Mouse (Mus musculus): Measurements from ENCODE around the gene Slc22a2.
"Not testable (repeated sequence)": the region's sequence is repeated elsewhere in the genome, so short reads cannot be mapped to it uniquely, and the experiment has no call there.

Slc22a2 gene

DNA sequence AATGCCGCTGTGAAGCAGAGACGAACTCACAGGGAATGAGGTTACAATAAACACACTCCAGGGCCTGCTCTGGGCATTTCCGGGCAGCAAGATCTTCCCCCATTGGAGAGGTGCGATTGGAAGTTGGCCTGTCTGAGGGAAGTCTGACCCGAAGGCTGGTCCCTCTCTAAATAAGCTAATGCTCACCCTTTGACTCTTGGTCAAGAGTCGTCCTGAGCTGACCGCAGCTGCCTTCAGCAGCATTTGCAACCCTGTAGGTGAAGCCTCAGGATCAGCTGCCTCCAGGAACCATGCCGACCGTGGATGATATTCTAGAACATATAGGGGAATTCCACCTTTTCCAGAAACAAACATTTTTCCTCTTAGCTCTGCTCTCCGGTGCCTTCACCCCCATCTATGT, at the start of gene Slc22a2:
TSS of gene Slc22a2 (plus strand) at position 142 of the 400 bp plus-strand sequence.
- DNase-seq (ENCODE audit: low spot score) = no peak

DNA sequence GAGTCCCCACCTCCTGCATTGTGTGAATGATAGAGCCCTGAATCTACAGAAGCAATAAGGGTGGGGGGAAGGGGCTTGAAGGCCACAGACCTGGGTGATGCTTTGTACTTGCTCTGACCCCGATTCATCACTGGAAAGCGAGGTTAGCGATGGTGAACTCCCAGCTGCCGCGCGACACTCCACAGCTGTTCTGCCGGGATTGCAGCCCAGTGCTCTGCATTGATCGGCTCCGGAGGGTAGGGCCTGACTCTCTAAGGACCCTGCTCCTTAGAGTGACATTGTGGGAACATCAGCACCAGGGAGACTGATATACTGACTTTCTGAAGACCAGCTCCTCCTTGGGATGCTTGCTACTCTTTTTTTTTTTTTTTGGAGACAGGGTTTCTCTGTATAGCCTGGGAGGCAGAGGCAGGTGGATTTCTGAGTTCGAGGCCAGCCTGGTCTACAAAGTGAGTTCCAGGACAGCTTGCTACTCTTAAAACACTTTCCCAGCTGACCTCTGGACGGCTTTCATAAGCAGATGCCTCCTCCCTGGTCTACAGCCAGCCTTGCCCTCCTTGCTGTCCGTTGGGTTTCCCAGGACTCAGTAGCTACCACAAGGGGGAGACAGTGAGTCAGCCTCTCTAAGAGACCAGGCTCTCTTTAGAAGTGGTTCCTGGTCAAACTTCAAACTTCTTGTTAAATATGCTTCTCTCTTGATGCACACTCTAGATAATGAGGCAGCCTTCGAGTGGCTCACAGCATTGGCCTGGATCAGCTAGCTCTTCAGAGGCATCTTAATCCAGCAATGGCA, 49.4 kb upstream of the Slc22a2 start:
- DNase-seq (ENCODE audit: low spot score) = peak; percentile 49

DNA sequence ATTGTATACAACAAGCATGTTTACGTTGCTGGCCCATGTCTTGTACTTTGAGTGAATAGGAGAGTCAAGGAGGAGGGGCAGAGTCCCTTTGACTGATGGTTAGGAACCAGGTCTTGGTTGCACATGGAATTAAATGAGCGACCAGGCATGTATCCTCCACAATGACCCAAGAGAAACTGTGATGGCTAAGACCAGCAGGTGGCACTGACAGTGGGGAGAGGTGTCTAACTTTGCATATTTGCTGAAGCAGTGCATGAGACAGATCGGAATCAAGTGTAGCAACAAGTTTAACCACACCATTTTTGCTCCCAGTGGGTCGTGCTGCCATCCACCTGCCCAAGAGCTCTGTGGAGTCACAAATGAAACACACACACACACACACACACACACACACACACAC, 21.7 kb upstream of the Slc22a2 start:
- DNase-seq (ENCODE audit: low spot score) = no peak

DNA sequence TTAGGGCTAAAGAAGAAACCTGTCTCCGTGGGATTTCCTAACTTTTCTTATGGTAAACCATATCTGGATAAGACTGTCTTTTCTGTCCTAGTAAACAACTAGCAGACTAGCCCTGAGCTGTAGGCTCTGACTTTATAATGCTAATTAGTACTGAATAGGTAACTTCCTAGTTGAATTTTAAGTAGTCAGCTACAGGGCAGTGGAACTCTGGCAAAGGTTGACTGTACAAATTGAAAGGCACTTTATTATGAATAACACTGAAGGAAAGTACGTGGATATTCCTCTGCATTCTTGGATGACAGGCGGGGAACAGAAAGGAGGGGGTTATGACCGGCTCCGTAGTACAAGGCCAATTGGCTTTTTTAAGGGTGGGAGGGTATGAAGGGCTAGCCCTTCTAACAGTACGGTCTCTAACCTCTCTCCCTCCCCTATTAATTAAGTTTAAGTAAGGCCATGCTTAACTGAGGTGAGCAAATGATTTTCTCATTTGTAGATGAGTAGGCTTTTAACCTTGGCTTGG, 19.4 kb upstream of the Slc22a2 start:
- not testable (repeated sequence) for DNase-seq (ENCODE audit: low spot score)

DNA sequence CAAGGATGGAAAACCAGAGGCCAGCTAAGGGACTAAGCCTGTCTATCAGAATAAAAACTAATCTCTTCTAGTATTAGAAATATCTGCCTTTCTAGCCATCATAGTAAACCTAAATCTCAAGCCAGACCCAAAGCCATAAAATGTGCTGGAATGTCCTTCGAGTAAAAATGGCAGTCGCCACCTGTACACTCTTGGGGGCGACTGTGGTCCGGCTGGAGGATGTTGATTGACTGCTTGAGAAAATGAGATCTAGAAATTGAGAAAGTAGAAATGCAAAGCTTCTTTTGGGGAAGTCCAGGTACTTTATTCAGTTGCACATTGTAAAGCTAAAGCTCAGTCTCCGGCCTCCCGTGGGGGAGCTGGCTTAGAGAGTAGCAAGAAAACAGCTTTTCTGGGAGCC, 18.5 kb upstream of the Slc22a2 start:
- DNase-seq (ENCODE audit: low spot score) = no peak

DNA sequence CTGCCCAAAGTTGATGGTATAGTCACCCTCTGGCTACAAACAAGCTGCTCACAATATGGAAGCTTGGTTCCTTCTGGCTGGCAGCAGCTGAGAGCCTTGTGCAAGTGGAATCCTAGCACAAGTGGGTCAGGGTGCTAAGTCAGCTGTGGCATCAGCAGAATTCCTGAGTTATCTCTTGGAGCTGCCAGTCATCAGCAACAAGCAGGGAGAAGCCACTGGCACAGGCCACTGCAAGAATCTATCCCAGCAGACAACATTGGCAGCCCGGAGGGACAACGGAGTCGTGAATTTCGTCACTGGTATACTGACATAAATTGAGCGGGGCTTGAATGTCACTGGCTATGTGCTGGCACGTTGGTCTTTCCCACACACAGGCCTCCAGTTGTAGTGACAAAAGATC, 12.6 kb upstream of the Slc22a2 start:
- DNase-seq (ENCODE audit: low spot score) = no peak

DNA sequence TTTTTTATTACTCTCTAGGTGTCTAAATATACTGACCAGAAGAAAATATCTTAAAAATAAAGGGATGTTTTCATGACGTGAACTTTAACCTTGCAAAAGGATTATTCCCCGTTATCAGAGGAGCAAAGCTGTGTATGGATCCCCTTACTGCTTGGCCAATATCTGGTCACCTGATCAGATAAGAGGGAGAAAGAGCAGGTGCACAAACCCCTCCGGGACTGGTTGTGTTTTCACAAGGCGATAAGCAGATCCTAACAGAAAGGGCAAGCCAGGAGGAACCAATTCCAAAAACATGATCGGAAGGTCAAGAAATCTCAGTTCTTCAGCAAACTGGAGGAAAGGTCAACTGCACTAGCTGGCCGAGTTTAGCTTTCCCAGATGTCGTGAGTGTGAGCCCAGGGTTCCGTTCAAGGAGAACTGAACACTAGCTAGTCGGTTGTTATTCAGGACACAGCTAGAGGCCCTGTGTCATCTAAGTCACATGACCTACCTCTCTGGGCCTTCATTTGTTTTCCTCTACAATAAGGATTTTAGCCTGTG, 11.9 kb upstream of the Slc22a2 start:
- DNase-seq (ENCODE audit: low spot score) = no peak

DNA sequence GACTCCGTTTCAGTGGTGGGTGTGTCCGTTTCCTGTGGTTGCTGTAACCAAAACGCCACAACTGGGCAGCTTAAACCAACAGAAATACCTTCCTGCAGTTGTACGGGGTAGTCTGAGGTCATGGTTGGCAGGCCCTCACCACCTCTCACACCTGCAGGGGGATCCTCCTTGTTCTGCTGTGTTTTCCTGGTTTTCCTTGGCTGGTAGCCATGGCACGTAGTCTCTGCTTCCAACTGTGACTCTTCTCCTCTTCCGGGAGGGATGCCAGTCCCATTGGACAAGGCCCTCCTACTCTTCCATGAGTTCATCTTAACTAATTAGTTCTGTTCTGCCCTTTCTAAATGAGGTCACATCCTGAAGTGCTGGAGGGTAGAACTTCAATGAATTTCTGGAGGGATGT, 8.5 kb upstream of the Slc22a2 start:
- DNase-seq (ENCODE audit: low spot score) = no peak

DNA sequence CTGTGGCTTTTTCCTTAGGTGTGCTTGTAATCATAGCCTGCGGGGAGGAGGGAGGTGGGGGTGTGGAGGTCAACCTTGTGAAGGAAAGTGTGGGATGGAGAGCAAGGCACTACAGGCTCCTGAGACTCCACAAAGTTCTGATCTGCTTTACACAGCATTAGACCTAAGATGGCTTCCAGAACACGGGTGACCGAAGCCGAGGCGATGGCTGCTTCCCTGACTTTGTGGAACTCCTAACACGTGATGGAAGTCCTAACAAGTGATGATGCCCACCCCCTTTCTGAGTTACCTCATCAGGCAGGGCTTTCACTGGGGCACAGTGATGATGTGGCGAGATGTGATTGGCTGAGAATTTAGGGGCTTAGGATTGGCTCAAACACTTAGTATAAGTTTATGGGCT, 6.8 kb upstream of the Slc22a2 start:
- no peak for DNase-seq (ENCODE audit: low spot score)

DNA sequence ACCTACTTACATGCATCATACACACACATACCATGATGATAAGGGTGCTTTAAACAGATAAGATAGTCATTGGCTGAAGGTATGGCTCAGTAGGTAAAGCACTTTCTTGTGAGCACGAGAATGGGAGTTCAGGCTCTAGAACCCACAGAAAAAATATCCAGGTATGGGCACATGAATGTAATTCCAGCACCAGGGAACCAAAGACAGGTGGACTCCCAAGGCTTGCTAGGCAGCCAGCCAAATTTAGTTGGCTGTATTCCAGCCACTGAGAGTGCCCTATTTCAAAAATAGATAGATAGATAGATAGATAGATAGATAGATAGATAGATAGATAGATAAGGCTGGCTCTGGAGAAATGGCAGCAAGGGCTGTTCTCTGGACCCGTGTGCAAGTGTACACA, 1.4 kb downstream of the Slc22a2 start:
- DNase-seq (ENCODE audit: low spot score) = no peak

DNA sequence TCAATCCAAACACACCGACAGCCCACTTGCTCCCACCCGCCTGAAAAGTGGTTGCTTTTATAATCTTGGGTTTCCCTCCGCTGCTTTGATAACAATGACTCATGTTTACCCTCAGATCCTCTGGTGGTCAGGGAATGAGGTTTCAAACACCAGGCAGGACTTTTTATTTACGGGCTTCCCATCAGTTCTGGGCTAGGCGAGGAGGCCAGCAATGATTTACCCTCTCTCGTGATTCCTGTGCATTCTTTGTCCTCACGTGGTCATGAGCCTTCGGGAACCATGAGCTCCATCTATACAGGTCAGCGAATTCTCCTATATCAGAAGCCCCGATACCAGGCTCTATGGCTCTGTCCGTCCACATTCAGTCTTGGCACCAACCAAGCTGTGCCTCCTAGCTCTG, 3.0 kb downstream of the Slc22a2 start:
- DNase-seq (ENCODE audit: low spot score) = no peak

DNA sequence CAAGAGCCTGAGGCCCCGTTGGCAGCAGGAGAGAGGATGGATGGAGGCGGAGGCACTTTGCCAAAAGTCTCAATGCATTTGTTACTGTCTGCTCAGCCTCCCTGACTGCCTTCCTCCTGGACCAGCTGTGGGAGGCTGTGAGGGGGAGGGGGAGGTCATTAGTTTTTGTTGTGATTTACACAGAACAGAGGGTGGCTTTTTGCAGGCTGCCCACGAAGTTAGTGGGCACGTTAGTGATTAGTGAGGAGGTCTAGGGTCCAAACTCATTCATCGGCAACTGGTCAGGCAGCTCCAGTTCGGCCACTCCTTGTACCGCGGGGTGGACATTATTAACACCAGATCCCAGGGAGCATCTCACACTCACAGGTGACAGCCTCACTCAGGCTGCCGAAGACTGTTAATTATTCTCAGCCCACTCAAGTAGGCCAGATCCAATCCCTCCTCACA, 4.9 kb downstream of the Slc22a2 start:
- DNase-seq (ENCODE audit: low spot score) = no peak

DNA sequence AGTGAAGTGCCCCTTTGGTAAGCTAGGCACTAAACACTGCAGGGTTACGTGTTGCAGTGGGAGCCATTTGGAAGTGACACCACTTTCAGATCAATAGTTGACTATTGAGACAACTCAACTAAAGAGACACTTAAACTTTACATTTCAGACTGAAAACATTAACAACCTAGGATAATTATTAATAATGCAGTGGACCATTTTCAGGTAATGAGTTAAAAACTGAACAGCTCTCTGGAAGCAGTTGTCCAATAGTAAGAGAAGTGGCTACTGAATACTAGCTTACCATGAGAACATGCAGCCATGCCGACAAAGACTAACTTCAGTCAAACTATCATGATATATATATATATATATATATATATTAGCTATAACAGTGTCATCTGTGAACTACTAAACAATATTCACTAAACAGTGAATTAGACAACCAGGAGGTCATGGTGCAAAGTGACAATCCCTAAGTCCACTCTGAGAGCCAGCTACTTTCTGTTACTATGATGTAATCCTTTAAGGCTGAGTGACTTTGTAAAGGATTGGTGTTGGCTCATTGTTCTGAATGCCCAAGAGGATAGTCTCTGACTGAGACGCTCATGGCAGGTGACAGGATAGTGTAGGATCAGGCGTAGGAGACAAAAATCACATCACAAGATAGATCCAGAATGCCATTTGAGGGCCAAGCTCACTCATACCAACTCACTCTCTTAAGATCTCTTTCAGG, 7.1 kb downstream of the Slc22a2 start:
- DNase-seq (ENCODE audit: low spot score) = no peak

DNA sequence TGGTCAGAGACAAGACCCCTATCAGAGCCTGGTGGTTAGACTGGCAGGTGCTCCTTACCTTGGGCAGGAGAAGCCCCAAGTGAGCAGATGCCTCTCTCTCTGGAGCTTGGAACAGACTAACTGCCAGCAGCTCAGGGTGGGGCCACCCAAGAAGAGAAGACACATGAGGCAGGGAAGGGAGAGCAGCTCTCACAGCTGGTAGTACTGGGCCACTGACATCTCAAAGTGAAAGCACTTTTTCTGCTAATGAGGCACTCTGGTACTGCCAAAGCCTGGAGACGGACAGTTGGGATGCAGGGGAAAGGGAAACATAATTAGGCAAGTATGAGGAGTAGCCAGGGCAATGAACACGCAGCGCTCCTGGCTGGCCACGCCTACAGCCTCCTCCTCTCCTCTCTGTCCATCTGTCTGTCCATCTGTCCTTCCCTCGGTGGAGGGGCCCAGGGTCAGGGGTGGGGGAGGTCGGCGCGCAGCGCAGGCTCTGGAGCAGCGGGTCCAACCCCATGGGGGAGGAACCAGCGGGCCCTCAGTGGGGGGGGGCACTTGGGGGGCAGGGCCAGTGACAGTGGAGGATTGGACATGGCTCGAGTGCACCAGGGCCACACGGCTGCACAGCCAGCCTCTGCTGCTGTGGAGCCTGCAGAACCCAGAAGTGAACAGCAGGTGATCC, 12.0 kb downstream of the Slc22a2 start:
- DNase-seq (ENCODE audit: low spot score) = no peak

DNA sequence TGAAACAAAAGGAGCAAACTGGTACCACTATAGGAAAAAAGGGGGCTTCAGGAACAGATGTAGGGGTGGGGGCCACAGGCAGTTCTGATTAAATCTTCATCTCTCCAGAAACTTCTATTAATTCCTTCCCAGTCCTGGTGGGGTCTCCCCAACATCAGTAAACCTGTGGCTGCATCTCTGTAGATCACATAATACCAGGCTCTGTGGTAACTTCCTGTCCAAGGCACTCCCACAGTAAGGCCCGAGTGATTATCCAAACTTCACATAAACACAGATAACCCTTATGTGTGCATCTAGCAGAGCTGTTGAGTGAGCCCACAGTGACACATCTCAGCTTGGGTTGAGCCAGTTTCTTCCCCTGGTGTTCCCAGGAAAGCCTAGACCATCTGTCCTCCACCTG, 22.7 kb downstream of the Slc22a2 start:
- no peak for DNase-seq (ENCODE audit: low spot score)

DNA sequence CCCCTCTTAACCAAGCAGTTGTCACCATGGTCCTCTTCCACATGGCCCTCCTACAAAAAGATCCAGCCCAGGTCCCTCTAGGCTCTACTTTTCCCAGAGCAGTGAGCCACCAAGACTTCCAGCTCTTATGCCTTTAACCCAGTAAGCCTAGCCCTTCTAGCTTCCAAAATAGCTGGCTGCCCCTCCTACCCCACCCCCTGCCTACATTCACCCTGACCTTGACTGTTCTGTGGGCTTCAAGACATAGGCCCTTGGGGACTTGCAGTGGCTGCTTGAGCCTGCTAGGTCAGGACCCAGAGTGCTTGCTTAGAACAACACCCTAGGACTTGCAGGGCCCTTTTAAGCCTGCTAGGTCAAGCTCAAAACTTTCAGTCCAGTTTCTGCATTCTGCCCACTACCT, 23.3 kb downstream of the Slc22a2 start:
- DNase-seq (ENCODE audit: low spot score) = no peak

DNA sequence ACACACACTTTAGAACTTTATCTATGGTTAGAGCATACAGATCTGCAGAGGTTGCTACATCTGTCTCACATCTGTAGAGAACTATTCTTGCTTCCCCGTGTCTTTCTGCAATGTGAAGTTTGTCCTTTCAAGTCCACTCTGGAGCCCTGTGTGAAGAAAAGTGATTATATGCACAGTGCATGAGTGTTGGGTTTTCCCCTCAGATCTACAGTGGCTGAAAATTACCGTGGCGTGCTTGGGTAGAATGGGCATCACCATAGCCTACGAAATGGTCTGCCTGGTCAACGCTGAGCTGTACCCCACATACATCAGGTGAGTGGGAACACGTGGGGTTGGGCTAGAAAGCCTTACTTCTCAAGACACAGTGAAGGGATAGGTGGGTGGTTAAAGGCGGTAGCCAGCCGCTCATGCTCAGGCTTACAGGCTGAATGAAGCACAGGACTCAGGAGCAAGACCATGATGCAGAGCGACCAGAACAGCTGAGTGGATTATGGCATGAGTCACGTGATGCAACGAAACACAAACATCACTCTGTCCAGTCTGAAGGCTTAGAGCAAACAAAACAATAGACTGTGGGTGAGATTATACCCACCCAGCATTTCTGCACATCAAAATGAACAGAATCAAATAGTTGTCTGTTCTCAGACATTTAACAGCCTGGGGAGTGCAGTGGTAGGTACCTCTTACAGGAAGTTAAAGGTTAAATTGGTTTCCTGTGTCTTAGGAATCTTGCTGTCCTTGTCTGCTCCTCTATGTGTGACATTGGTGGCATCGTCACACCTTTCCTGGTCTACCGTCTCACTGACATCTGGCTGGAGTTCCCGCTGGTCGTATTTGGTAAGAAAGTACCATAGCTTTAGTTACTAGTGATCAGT, 30.8 kb downstream of the Slc22a2 start:
- no peak for DNase-seq (ENCODE audit: low spot score)

DNA sequence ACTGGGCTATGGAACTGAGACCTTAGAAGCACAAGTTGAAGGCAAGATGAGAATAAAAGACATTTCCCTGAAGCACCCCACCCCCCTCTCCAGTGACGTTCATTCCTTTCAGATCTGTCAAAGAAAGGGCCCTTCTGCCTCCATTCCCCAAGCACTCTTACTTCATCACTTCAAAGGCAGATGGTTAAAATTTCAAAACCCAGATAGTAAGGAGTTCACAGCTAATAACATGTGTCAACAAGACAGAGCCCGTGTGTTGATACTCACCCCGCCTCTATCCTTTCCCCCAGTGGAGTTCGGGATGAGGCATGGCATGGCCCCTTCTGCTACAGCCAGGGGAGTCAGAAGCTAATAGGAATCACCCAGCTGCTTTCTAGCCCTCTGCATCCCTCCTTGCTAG, 31.5 kb downstream of the Slc22a2 start:
- DNase-seq (ENCODE audit: low spot score) = peak; percentile 3

DNA sequence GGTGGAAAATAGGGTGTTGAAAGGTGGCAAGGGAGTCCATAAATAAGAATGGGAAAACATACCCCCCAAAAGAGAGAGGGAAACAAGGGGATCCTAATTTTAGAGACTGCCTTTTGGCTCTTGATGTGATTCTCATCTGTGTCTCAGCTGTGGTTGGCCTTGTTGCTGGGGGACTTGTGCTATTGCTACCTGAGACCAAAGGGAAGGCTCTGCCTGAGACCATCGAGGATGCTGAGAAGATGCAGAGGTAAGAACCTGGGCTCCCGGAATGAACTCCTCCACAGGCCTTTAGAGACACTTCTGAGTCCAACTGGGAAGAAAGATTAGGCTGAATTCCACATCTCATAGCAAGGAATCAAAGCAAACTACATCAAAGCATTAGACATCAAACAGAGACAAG, 35.7 kb downstream of the Slc22a2 start:
- DNase-seq (ENCODE audit: low spot score) = no peak

DNA sequence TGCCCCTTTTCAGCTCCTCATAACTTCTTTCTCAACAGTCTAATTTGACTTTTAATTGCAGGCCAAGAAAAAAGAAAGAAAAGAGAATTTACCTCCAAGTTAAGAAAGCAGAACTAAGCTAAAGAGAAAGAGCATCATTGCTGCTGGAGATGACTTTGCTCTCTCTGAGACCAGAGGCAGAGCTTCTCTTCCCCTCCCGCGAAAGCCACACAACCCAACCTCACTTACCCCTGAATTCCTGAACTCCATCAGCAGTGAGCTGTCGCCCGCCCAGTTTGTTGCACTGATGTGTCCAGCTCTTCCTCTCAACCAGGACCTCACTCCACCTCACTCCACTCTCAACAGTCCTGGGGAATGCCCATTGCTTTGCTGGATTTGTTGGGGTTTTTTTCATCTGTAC, 44.1 kb downstream of the Slc22a2 start:
- no peak for DNase-seq (ENCODE audit: low spot score)

DNA sequence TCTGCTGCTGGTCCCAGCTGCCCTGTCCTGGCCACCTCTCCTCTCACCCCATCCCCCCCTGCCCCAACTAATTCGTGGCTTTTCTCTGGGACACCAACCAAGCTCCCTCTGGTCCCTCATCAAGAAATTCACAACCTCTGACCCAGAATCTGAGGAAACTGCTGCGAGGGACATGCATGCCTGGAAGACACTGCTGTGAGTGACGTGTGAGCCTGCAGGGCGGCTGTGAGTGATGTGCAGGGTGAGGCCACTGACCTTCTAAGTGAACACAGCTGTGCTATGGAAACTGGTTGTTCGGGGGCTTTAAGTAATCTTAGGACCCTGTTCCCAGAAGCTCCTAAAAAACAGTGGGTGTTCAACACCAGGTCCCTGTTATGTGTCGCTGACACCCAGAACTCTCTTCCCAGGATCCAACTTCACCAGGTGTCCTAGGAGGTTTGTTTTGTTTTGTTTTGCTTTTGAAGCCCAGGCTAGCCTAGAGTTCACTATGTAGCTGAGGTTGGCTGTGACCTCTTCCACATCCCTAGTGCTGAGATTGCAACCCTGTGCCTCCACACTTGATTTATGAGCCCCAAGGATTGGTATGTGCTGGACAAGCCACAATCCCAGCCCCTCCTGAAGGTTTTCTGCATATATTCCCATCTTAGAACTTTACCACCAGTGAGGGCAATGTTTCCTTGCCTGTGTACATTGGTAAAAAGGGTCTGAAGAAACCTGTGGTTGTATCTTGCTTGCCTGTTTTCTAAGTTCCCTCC, 47.2 kb downstream of the Slc22a2 start:
- no peak for DNase-seq (ENCODE audit: low spot score)

Data from T-cell, adult 2 months (primary cell).